Mouse (Mus musculus) brain, adult 2 months (tissue): ENCODE measurements around the gene Dennd5a.
A peak's percentile ranks its signal among the peaks of the same experiment; 100 is the strongest.

Experiments
- DNase-seq: peaks from one replicate; pipeline ENCODE4 v3.0.0; 2011; ENCODE audit warnings: low read depth, low spot score

The Dennd5a gene

DNA sequence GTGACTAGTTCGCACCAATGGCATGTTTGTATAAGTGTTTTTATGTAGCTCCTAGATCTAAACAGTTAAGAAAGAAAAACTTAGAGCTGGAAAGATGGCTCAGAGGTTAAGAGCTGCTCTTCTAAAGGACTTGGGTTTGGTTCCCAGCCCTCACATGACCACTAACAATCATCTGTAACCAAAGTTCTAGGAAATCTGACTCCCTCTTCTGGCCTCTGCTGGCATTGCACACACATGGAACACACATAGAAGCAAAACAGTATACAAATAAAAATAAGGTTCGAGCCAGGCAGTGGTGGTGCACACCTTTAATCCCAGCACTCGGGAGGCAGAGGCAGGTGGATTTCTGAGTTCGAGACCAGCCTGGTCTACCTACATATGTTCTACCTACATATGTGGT is 3.4 kb upstream of the Dennd5a start:
- no peak for DNase-seq

- no peak for DNase-seq
Observed at GRCm38 (mm10) chr7:109962596-109962995, 2.3 kb upstream of the Dennd5a start.

GRCm38 (mm10) chr7:109961570-109961969 is 1.3 kb upstream of the Dennd5a start:
- no peak for DNase-seq

DNA sequence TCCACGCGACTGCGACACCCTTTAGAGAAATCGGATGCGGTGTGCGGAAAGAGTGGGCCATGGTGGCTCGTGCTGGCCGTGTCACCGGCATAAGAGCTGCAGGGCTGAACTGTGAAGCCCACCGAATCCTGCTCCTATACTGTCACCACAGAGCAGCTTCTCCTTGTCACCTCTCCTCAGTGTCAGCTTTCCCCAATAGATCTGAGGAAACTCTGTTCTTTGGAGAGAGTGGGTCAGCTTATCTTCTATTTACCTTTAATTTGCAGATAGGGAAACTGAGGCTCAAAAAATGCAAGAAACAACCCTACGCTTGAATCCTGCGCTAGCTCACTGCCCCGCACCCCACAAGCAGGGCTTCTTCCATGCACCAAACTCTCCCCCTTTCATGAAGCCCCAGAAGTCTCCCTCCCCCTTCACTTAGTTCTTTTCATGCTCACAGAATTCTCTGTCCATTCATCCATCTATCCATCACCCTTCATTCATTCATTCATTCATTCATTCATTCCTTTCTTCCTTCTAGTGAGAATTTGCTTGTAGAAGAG is 414 bp upstream of the Dennd5a start:
- DNase-seq, result peak; percentile 24

DNA sequence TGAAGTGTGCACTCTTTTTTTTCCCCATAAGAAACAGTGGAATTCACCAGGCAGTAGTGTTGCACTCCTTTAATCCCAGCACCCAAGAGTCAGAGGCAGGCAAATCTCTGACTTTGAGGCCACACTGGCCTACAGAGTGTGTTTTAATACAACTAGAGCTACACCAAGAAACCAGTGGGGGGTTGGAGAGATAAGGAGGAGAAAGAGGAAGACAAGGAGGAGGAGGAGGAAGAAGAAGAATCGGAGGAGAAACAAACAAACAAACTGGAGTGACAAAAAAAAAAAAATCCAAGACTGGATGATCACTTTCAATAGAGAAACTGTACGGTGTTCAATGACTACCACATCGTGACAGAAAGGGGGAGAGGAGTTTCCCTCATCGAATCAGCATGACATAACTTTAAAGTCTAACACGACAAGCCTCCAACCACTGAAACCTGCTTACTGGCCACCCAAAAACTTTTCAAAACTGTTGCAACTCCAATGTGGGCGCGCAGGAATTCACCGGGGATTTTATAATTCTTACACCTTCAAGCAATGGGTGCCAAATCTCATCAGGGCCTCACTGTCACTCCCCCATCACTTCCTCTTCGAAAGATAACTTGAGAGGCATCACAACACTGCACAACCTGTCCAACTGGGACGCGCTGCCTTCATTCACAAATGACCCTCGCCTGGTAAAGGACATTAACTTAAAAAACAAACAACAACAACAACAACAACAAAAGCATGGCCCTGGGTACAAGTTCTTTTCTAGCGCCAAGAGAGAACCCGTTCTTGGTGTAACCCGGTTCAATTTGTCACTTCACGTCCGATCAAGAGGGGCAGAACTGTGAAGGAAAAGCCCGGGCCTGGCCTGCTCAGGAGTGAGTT is 1.2 kb downstream of the Dennd5a start:
- peak; percentile 12 for DNase-seq

- no peak for DNase-seq
Observed at GRCm38 (mm10) chr7:109957996-109958789, 2.1 kb downstream of the Dennd5a start.

GRCm38 (mm10) chr7:109954622-109955401 is 5.5 kb downstream of the Dennd5a start:
- peak; percentile 39 for DNase-seq

GRCm38 (mm10) chr7:109951297-109951696 is 9.0 kb downstream of the Dennd5a start:
- no peak for DNase-seq

GRCm38 (mm10) chr7:109944421-109945034 is 15.7 kb downstream of the Dennd5a start:
- DNase-seq, result peak; percentile 49

DNA sequence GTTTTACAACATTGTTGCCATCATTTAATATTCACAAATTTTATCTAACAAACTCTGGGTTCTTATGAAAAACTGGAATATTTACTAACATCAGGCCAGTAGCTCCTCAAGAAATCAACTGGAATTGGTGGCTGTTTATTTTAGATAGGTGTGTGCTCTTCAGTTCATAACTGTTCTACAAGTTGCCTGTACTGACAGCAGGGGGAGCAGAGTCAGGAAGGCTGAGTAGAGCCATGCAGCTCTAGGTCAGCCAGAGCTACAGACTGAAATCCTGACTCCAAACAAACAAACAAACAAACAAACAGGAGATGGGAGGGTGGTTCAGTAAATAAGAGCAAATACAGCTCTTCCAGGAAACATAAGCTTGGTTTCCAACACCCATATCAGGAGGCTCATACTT is 30.6 kb downstream of the Dennd5a start:
- DNase-seq, result peak; percentile 33

DNA sequence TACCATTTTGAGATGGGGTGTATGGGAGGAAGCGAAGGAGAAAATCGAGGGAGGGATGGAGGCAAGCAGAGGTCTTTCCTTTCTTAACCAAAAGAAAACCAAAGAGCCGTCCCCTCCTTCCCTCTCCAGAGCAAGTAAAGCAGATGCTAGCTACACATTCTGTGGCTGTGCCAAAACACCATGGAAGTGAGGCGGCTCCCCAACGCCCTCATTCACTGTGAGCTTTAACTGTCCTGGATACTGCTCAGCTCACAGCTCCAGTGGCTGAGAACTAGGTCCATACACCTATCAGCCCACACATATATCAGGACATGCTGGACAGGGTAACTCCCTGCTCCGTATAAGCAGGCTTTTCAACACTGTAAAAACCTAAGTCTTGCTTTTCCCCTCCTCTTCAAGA is 31.9 kb downstream of the Dennd5a start:
- peak; percentile 65 for DNase-seq

DNA sequence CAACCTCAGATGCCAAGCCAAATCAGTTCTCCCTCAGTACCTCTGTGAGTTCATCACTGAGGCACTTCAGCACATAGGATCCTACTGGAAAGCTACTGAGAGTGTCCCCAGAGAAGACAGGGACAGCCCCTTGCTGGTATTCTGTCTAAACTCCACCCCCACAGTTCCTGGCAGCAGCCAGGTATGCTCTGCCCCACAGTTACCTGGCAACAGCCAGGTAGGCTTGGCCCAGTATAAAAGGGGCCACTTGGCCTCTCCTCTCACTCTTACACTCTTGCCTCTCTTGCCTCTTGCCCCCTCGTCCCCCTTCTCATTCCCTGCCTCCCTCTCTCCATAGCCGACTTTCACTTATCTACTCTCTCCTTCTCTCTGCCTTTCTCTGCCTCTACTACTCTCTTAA is 35.3 kb downstream of the Dennd5a start:
- DNase-seq, result no peak

DNA sequence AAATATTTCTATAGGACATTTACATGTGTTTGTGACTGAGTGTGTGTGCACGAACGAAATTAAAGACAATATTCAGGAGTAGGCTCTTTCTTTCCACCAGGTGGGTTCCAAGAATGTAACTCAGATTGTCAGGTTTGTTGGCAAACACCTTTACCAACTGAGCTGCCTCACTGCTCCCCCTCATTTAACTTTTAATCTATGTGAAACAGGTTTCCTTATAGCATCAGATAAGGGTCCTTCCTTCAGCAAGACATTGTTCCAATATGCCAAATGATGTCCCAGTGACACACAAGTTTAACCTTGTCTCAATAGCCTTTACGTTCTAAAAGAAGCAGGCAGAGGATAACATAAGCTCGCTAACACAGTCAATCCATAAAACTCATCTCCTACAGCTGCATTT is 37.4 kb downstream of the Dennd5a start:
- DNase-seq, result no peak

DNA sequence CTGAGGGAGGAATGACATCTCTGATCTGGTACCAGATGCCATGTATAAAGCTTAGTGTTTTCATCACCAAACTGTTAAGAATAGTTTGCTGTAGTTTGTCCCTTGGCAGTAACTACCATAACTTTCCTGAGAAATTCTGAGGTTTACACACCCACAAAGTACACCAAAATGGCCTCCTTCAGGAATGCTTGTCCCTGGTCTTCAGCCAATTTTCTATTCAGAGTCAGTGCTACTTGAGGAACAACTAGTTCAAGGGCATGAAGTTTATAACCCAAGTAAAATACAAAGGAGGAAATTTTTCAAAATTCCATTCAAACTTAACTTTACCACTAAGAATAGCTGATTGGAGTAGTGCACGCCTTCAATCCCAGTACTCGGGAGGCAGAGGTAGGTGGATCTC is 54.1 kb downstream of the Dennd5a start:
- no peak for DNase-seq

- no peak for DNase-seq
Observed at GRCm38 (mm10) chr7:109900921-109901320, 59.3 kb downstream of the Dennd5a start.

DNA sequence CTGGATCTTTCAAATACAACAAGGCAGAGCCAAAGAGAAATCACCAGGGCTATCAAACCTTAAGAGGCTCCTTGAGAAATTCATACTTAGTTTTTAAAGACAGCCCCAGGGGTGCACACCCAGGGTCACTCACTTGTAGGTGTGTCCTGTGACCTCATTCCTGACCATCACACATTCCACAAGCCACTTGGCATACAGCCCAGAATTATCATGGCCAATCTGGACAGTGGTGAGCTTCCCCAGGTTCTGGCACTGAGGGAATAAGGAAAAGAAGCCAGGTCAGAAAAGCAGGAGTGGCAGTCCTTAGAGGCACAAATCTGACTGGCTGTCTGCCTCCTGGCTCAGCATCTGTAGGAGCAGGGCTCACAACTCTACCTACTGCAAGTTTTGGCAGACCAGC is 61.4 kb downstream of the Dennd5a start:
- DNase-seq, result peak; percentile 31

GRCm38 (mm10) chr7:109892530-109892929 is 67.7 kb downstream of the Dennd5a start:
- DNase-seq, result peak; percentile 87

DNA sequence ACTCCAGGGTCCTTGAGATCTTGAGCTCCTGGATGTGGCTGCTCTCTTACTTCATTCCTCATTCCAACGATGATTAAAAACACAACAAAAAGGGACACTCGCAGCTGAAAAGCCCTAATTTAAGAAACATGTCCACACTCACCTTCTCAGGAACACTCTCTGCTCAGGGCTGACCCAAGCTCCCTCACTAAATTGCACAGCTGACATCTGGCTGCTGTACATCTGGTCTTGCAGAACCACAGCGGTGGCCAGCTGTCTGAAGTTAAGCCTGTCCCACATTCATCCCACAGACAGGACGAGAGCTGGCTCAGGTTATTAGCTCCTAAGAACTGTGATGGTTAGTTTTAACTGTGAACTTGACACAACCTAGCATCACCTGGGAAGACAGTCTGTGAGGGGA is 68.5 kb downstream of the Dennd5a start:
- DNase-seq, result no peak

- DNase-seq, result peak; percentile 85
Observed at GRCm38 (mm10) chr7:109890256-109890655, 70.0 kb downstream of the Dennd5a start.

DNA sequence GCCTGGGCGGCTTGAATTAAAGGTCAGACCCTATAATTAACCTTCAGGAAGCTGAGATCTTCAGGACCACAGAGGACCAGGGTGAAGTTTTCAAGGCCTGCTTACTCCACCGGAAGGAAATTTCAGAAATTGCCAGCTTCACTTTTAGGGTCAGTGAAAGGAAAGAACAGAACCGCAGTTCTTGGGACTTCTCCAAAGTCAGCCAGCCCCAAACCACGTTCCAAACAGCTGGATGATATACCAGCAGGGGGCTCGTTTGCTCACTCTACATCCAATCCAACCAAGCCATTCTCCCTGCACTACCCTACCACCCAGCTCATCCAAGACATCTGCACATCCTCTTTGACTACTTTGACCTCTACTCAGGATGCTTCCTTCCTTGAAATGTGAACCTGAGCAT is 71.0 kb downstream of the Dennd5a start:
- DNase-seq, result no peak

DNA sequence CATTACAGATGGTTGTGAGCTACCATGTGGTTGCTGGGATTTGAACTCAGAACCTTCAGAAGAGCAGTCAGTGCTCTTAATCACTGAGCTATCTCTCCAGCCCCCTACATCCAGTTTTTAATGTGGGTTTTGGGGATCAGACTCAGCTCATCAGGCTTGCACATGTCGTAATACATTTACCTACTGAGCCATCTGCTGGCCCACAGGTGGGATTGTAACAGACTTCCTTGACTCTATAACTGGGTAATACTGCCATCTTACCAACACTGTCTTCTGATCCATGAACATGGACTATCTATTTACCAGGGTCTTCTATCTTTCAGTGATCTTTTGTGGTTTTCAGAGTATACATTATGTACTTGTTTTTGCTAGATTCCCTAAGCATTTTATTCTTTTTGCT is 74.0 kb downstream of the Dennd5a start:
- DNase-seq, result no peak
